Mouse (Mus musculus): ENCODE results near the gene Nfatc3. TPM values are rescaled to one million over a fixed set of nuclear protein-coding genes. Genes with fewer than 3 reads are reported as not detected.
A peak's percentile ranks its signal among the peaks of the same experiment; 100 is the strongest.
"Not testable (repeated sequence)": the region's sequence is repeated elsewhere in the genome, so short reads cannot be mapped to it uniquely, and the experiment has no call there.

Gene Nfatc3
- 3.7 and 4.3 TPM in 2 replicates for polyA plus RNA-seq (2015; fragmentation: Nextera tagmentation; extraction: Ambion mirVana)

DNA sequence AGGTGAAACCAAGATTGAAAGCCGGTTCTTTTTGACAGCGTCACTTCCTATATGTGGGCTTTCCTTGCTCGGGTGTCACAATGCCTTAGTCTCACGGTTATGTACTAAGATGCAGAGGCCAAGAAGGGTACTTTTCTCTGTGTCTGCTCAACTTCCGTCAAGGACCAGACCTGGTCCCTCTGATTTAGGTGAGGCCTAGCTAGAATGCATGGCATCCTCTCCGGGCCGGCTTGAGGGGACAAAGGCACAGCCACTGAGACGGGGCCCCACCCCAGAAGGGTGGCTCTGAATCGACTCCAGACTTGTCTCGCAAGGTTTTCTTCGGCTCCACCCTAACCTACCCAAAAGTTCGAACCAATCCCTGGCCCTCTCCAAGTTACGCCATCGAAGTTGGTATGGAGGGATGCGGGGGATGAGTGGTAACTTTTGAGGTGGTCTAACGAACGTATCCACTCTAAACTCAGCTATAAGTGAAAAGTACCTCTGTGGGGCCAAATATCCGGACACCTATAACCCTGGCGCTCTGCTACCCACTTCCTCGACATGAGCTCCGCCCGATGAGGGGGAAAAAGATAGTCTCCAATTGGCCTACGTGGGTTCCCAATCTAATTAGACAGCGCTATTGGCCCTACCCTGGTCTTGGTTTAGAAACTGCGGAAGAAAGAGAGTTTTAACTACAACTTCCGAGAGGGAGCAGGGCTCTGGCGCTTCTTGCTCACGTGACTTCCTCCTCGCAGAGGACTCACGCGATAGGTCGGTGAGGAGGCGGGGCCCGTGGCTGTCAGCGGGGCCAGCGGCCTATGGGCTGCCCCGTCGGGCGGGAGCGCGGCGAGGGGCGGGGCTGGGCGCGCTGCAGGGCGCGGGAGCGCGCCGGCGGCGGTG lies at the start of gene Nfatc3:
Gene Nfatc3, plus strand, starts transcription at position 110 of the 882 bp plus-strand sequence.
- WGBS: under 1% methylated on average over 52 of the region's 52 CpGs
- no peaks in the 10 kb centered on the region for H3K27me3 ChIP-seq (ENCODE audit: control insufficient read depth, insufficient read depth, low read length)
- no peaks in the 10 kb centered on the region for H3K9me3 ChIP-seq (replicated peaks; ENCODE audit: control insufficient read depth, low read length)

DNA sequence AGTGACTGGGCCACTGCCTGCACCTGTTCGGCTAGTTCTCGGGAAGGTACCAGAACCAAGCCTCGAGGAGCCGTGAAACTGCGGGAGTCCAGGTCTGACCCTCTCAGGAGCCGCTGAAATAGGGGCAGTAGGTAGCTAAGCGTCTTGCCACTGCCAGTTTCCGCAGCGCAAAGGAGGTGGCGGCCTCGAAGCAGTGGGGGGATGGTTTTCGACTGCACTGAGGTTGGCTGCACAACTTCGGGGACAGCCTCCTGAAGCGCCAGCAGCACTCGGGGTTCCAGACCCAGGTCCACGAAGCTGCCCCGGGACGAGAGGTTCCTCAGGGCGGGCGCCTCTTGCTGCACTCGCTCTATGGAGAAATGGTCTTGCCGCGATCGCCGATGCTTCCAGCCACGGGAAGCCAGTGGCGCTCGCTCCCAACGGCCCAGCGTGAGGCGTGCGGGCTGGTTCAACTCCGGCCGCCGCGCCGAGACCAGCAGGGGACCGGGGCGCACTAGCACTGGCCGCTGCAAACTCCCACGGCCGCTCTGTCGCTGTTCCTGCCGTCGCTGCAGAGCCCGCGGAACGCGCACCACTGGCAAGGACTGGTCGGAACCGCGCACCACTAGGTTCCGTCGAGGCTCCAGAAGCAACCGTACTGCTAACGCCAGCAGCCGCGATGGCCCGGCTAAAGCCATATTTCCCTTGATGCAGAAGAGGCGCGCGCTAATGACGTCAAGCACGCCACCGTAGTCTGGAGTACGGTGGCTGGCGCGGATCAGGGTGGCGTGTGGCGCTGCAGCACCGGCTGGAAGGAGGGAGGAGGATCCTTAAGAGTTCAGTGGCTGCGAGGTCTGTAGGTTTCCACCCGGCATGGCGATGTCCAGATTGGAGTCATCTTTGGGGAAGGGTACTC lies 47.6 kb upstream of the Nfatc3 start:
- Histone ChIP-seq H3K4me1 (ENCODE audit: control insufficient read depth, insufficient read depth, low read length) (peaks cover 14% of the 10 kb centered on the region), H3K9ac (ENCODE audit: low read length) (peak overlapping the region; percentile 94), H3K27ac (ENCODE audit: low read length) (peak overlapping the region; percentile 66; the same call in 1 of the 2 replicates), H3K9me3 (replicated peaks; ENCODE audit: control insufficient read depth, low read length) (no peaks in the 10 kb centered on the region), H3K27me3 (ENCODE audit: control insufficient read depth, insufficient read depth, low read length) (no peaks in the 10 kb centered on the region), H3K4me2 (ENCODE audit: low read depth, low read length) (peak overlapping the region; percentile 99), H3K4me3 (ENCODE audit: low read length) (peak overlapping the region; percentile 93), H3K36me3 (ENCODE audit: control insufficient read depth, insufficient read depth) (no peaks in the 10 kb centered on the region)
- peak; percentile 88 for ATAC-seq (replicated peaks; ENCODE audit: extremely low read depth, insufficient read depth, low FRiP score)
- WGBS: 2% methylated on average over 70 of the region's 74 CpGs

More for the DNA sequence above, at the start of gene Nfatc3:
- H3K4me2 ChIP-seq (ENCODE audit: low read depth, low read length): peak within 1 kb of the TSS; percentile 94
- H3K4me1 ChIP-seq (ENCODE audit: control insufficient read depth, insufficient read depth, low read length): peaks cover 22% of the 10 kb centered on the region
- peak within 1 kb of the TSS; percentile 98 for H3K27ac ChIP-seq (ENCODE audit: low read length)
- no peaks in the 10 kb centered on the region for H3K36me3 ChIP-seq (ENCODE audit: control insufficient read depth, insufficient read depth)
- ATAC-seq (replicated peaks; ENCODE audit: extremely low read depth, insufficient read depth, low FRiP score): peak; percentile 97
- H3K9ac ChIP-seq (ENCODE audit: low read length): peak within 1 kb of the TSS; percentile 98
- H3K4me3 ChIP-seq (ENCODE audit: low read length): peak within 1 kb of the TSS; percentile 97

DNA sequence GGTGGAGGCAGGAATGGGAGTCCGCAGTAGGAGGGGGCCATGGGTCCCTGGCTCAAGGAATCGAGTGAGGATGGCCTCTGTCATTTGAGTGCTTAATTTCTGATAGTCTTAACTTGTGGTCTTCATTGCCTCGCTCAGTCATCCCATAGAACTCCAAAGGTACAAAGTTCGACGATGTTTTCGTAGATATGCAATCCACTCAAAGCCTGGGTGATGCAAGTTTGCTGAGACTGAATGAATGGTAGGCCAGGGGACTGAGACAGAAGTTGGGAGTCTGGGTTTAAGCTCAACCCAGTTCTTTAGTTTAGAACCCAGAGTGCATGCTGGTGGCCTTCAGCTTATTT lies 47.0 kb upstream of the Nfatc3 start, which contains the start of gene Ddx28:
Gene Ddx28, minus strand, starts transcription at position 240 of the 344 bp plus-strand sequence.
- under 1% methylated on average over 6 of the region's 6 CpGs for WGBS
- Histone ChIP-seq H3K4me2 (ENCODE audit: low read depth, low read length) (peak within 1 kb of the TSS; percentile 99), H3K27ac (ENCODE audit: low read length) (peak within 1 kb of the TSS; percentile 66; the same call in 1 of the 2 replicates), H3K36me3 (ENCODE audit: control insufficient read depth, insufficient read depth) (no peaks in the 10 kb centered on the region), H3K27me3 (ENCODE audit: control insufficient read depth, insufficient read depth, low read length) (no peaks in the 10 kb centered on the region), H3K9me3 (replicated peaks; ENCODE audit: control insufficient read depth, low read length) (no peaks in the 10 kb centered on the region), H3K4me3 (ENCODE audit: low read length) (peak within 1 kb of the TSS; percentile 93), H3K9ac (ENCODE audit: low read length) (peak within 1 kb of the TSS; percentile 94), H3K4me1 (ENCODE audit: control insufficient read depth, insufficient read depth, low read length) (peaks cover 14% of the 10 kb centered on the region)
- no peak for ATAC-seq (replicated peaks; ENCODE audit: extremely low read depth, insufficient read depth, low FRiP score)

DNA sequence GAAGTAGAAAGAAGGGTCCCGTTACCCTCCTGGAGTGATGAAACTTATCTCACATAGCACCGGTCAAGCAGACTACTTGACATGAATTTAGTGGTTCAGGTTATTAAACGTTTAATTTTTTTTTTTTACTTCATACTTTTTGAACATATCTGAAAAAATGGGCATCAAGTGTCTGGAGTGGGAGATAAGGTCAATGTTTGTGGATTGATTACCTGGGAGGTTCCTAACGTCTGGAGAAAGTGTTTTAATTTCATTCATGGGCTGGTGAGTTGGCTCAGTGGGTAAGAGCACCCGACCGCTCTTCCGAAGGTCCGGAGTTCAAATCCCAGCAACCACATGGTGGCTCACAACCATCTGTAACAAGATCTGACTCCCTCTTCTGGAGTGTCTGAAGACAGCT lies 46.4 kb upstream of the Nfatc3 start:
- H3K27me3 ChIP-seq (ENCODE audit: control insufficient read depth, insufficient read depth, low read length); H3K27ac ChIP-seq (ENCODE audit: low read length); H3K9ac ChIP-seq (ENCODE audit: low read length); ATAC-seq (replicated peaks; ENCODE audit: extremely low read depth, insufficient read depth, low FRiP score); H3K36me3 ChIP-seq (ENCODE audit: control insufficient read depth, insufficient read depth); H3K9me3 ChIP-seq (replicated peaks; ENCODE audit: control insufficient read depth, low read length): not testable (repeated sequence)
- peaks cover 14% of the 10 kb centered on the region for H3K4me1 ChIP-seq (ENCODE audit: control insufficient read depth, insufficient read depth, low read length)
- H3K4me2 ChIP-seq (ENCODE audit: low read depth, low read length): peak overlapping the region; percentile 99
- WGBS: 75% methylated on average over 8 of the region's 8 CpGs
- peak overlapping the region; percentile 93 for H3K4me3 ChIP-seq (ENCODE audit: low read length)

DNA sequence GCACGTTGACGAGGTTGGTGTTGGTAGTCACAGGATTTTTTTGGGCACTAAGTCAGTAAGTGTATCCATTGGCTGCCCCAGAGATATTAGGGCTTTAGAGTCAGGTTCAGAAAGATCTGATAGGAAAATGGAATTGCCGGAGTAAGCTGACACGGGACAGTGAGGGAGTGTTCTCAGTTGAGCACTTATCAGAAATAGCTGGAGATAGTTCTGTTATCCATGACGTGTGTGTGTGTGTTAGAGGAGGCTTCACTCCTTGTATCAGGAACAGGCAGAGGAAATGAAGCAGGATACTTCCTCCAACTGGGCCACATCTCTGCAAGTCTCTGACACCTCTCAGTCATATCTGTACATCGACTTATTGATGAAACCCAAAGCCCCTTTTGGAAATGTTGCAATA lies 42.4 kb upstream of the Nfatc3 start:
- no peak for ATAC-seq (replicated peaks; ENCODE audit: extremely low read depth, insufficient read depth, low FRiP score)
- Histone ChIP-seq H3K27ac (ENCODE audit: low read length) (no peak overlapping the region), H3K4me3 (ENCODE audit: low read length) (no peak overlapping the region), H3K4me2 (ENCODE audit: low read depth, low read length) (no peak overlapping the region), H3K9ac (ENCODE audit: low read length) (no peak overlapping the region), H3K36me3 (ENCODE audit: control insufficient read depth, insufficient read depth) (no peaks in the 10 kb centered on the region; the same call in 1 of the 2 replicates), H3K9me3 (replicated peaks; ENCODE audit: control insufficient read depth, low read length) (no peaks in the 10 kb centered on the region), H3K27me3 (ENCODE audit: control insufficient read depth, insufficient read depth, low read length) (no peaks in the 10 kb centered on the region), H3K4me1 (ENCODE audit: control insufficient read depth, insufficient read depth, low read length) (peaks cover 5% of the 10 kb centered on the region; the same call in 1 of the 2 replicates)
- 76% methylated on average over 6 of the region's 6 CpGs for WGBS

DNA sequence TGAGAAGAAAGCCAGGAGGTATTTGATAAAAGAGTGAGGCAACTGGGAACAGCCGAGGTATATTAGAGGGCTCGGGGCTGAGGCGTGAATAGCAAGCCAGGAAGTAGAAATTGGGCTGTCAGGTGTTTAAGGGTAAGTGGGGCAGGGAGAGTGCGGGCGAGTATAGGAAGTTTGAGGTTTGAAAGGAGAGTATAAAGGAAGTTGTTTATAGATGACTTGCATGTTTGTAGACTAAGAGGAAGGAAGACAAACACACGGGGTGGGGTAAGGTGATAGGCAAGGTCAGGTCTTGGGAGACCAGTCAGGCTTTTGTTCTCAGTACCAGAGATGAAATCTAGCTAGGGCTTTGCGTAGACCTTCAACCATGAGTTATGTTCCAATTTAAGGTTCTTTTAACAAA lies 41.5 kb upstream of the Nfatc3 start:
- H3K9ac ChIP-seq (ENCODE audit: low read length): no peak overlapping the region
- no peak for ATAC-seq (replicated peaks; ENCODE audit: extremely low read depth, insufficient read depth, low FRiP score)
- no peak overlapping the region for H3K4me2 ChIP-seq (ENCODE audit: low read depth, low read length)
- no peak overlapping the region for H3K27ac ChIP-seq (ENCODE audit: low read length)
- H3K4me1 ChIP-seq (ENCODE audit: control insufficient read depth, insufficient read depth, low read length): no peaks in the 10 kb centered on the region; the same call in 1 of the 2 replicates
- H3K36me3 ChIP-seq (ENCODE audit: control insufficient read depth, insufficient read depth): no peaks in the 10 kb centered on the region; the same call in 1 of the 2 replicates
- H3K4me3 ChIP-seq (ENCODE audit: low read length): no peak overlapping the region
- 79% methylated on average over 7 of the region's 7 CpGs for WGBS
- no peaks in the 10 kb centered on the region for H3K9me3 ChIP-seq (replicated peaks; ENCODE audit: control insufficient read depth, low read length)
- H3K27me3 ChIP-seq (ENCODE audit: control insufficient read depth, insufficient read depth, low read length): no peaks in the 10 kb centered on the region

DNA sequence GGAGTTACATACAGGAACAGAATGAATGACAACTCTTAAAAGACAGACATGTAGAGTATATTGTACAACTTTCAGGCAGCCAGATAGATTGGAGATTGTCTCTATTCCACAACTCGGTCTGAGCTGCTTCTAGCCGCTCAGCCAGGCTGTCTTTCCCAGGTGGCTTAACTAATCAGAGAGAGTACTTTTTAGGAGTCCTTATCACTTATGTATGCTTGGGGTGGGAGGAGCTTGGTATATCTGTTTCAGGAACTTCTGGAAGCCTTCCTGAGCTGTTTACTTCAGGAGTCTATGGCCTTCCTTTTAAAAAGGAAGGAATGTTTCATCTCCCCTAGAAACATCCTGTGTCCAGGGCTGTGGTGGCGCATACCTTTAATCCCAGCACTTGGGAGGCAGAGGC lies 40.6 kb upstream of the Nfatc3 start:
- no peak overlapping the region for H3K4me2 ChIP-seq (ENCODE audit: low read depth, low read length)
- no peak overlapping the region for H3K27ac ChIP-seq (ENCODE audit: low read length)
- H3K9me3 ChIP-seq (replicated peaks; ENCODE audit: control insufficient read depth, low read length): no peaks in the 10 kb centered on the region
- H3K9ac ChIP-seq (ENCODE audit: low read length): no peak overlapping the region
- no peaks in the 10 kb centered on the region for H3K4me1 ChIP-seq (ENCODE audit: control insufficient read depth, insufficient read depth, low read length)
- WGBS: 59% methylated on average over 3 of the region's 3 CpGs
- H3K4me3 ChIP-seq (ENCODE audit: low read length): no peak overlapping the region
- H3K36me3 ChIP-seq (ENCODE audit: control insufficient read depth, insufficient read depth): no peaks in the 10 kb centered on the region; the same call in 1 of the 2 replicates
- no peak for ATAC-seq (replicated peaks; ENCODE audit: extremely low read depth, insufficient read depth, low FRiP score)
- no peaks in the 10 kb centered on the region for H3K27me3 ChIP-seq (ENCODE audit: control insufficient read depth, insufficient read depth, low read length)

DNA sequence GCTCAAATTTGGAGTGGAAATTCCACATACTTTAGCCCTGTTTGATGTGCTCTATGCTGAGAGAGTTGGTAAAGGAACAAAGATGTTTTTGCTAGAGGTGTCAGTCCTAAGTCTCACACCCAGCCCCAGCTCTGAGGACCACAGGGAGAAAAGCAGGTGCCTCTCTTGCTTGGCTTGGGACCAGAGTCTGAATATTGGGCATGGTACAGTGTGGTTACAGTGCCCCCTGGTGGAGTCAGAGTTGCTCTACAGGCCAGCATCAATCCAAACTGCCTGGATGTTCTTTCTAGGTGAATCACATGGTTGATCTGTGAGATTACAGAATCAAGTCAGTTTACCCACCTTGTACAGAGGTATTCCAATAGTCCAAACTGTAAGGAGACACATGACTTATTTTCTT lies 36.2 kb upstream of the Nfatc3 start:
- Histone ChIP-seq H3K9me3 (replicated peaks; ENCODE audit: control insufficient read depth, low read length) (no peaks in the 10 kb centered on the region), H3K4me2 (ENCODE audit: low read depth, low read length) (no peak overlapping the region), H3K27me3 (ENCODE audit: control insufficient read depth, insufficient read depth, low read length) (no peaks in the 10 kb centered on the region), H3K4me1 (ENCODE audit: control insufficient read depth, insufficient read depth, low read length) (no peaks in the 10 kb centered on the region), H3K36me3 (ENCODE audit: control insufficient read depth, insufficient read depth) (no peaks in the 10 kb centered on the region; the same call in 1 of the 2 replicates), H3K27ac (ENCODE audit: low read length) (no peak overlapping the region), H3K9ac (ENCODE audit: low read length) (no peak overlapping the region), H3K4me3 (ENCODE audit: low read length) (no peak overlapping the region)
- no peak for ATAC-seq (replicated peaks; ENCODE audit: extremely low read depth, insufficient read depth, low FRiP score)

Measured in heart, embryonic 16.5 days (tissue).